Mouse (Mus musculus): ENCODE results near the gene Elk4.

DNA sequence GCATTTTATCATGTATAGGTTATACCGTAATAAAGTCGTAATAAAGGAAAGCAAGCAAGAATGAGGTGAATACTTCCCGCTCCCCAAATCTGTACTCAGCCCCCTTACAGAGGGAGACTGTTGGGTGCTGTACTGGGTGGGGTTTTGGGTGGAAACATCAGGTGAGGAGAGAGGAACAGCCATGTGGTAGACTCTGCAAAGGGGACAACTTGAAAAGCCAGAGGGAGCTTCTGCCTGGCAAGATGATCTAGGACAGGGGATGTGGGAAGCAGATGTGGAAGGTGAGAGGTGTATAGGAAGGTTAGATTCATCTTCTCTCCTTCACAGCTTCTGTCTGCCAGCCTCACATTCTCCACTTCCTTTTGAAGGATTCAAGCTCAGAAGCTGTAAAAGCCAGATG, 63.3 kb downstream of the Elk4 start:
- TF ChIP-seq CTCF (IDR thresholded peaks at IDR 0.05; ENCODE audit: insufficient read depth, low read length) (no peak), POLR2A (IDR thresholded peaks at IDR 0.05; ENCODE audit: borderline replicate concordance, extremely low read depth, low read depth, low read length) (no peak)

Data from lung, adult 2 months (tissue).